Mouse (Mus musculus): ENCODE data around the gene 4932438A13Rik. TPM values are rescaled to one million over a fixed set of nuclear protein-coding genes. Genes with fewer than 3 reads are reported as not detected.

4932438A13Rik gene
- total and polyA plus RNA-seq, 2 experiments, result 5.9 to 37.9 TPM

- H3K4me1 ChIP-seq (ENCODE audit: control insufficient read depth, insufficient read depth, low read length), result no peaks in the 10 kb centered on the region
- 63% methylated on average over 4 of the region's 4 CpGs for WGBS
These were observed 222.0 kb downstream of the 4932438A13Rik start for GRCm38 (mm10) chr3:37084860-37085259.

GRCm38 (mm10) chr3:37090721-37091120 lies 227.8 kb downstream of the 4932438A13Rik start:
- Histone ChIP-seq H3K9ac (ENCODE audit: low read depth, low read length) (no peak overlapping the region), H3K4me1 (ENCODE audit: control insufficient read depth, insufficient read depth, low read length) (no peaks in the 10 kb centered on the region), H3K79me2 (ENCODE audit: control insufficient read depth, insufficient read depth, low read length) (no peaks in the 10 kb centered on the region), H3K4me3 (ENCODE audit: insufficient read depth, low read depth, low read length) (no peak overlapping the region), H3K27me3 (ENCODE audit: control insufficient read depth, insufficient read depth, low read length) (no peaks in the 10 kb centered on the region), H3K27ac (replicated peaks; ENCODE audit: insufficient read depth, low read depth, low read length) (no peak overlapping the region), H3K36me3 (ENCODE audit: control insufficient read depth, insufficient read depth, low read length) (no peaks in the 10 kb centered on the region)
- DNase-seq (ENCODE audit: extremely low read depth, low read depth, low spot score), result no peak
- TF ChIP-seq POLR2A (IDR thresholded peaks at IDR 0.05; ENCODE audit: extremely low read depth, insufficient read depth, low read length), result no peak
- TF ChIP-seq CTCF (IDR thresholded peaks at IDR 0.05; ENCODE audit: low read depth, low read length), result no peak

More at GRCm38 (mm10) chr3:37084860-37085259, 222.0 kb downstream of the 4932438A13Rik start:
- H3K36me3 ChIP-seq (ENCODE audit: control insufficient read depth, insufficient read depth, low read length), result no peaks in the 10 kb centered on the region
- no peak overlapping the region for H3K27ac ChIP-seq (replicated peaks; ENCODE audit: insufficient read depth, low read depth, low read length)
- no peak for DNase-seq (ENCODE audit: extremely low read depth, low read depth, low spot score)
- H3K27me3 ChIP-seq (ENCODE audit: control insufficient read depth, insufficient read depth, low read length), result no peaks in the 10 kb centered on the region
- no peak overlapping the region for H3K4me3 ChIP-seq (ENCODE audit: insufficient read depth, low read depth, low read length)
- TF ChIP-seq POLR2A (IDR thresholded peaks at IDR 0.05; ENCODE audit: extremely low read depth, insufficient read depth, low read length) (no peak), CTCF (IDR thresholded peaks at IDR 0.05; ENCODE audit: low read depth, low read length) (no peak)
- H3K79me2 ChIP-seq (ENCODE audit: control insufficient read depth, insufficient read depth, low read length), result no peaks in the 10 kb centered on the region
- H3K9ac ChIP-seq (ENCODE audit: low read depth, low read length), result no peak overlapping the region

Other genes with a start within 250 kb of the 4932438A13Rik start
- 4.2 and 6.1 TPM in 2 replicates for gene Bbs7, start 249.6 kb upstream of the 4932438A13Rik start, total RNA-seq (2014; rRNA removed)
- 0.65 and 1.8 TPM in 2 replicates for gene Bbs7, start 249.6 kb upstream of the 4932438A13Rik start, polyA plus RNA-seq (2012; rRNA removed)
- 0.46 and 0.87 TPM in 2 replicates for gene Trpc3, start 172.9 kb upstream of the 4932438A13Rik start, total RNA-seq (2014; rRNA removed)
- gene Trpc3, start 172.9 kb upstream of the 4932438A13Rik start, polyA plus RNA-seq (2012; rRNA removed), result 0.21 and 0.27 TPM in 2 replicates
- not detected in 2 replicates for gene Adad1, start 200.4 kb downstream of the 4932438A13Rik start, total RNA-seq (2014; rRNA removed)
- gene Adad1, start 200.4 kb downstream of the 4932438A13Rik start, polyA plus RNA-seq (2012; rRNA removed), result not detected in 2 replicates

Measured in liver, adult 2 months (tissue).